Mouse (Mus musculus) MN1 (cell line): ENCODE measurements around the gene Ptpn12.

Experiments
- DNase-seq: peaks from one replicate; pipeline ENCODE4 v3.0.0-alpha.2; 2016; ENCODE audit warnings: low spot score

Ptpn12 gene

DNA sequence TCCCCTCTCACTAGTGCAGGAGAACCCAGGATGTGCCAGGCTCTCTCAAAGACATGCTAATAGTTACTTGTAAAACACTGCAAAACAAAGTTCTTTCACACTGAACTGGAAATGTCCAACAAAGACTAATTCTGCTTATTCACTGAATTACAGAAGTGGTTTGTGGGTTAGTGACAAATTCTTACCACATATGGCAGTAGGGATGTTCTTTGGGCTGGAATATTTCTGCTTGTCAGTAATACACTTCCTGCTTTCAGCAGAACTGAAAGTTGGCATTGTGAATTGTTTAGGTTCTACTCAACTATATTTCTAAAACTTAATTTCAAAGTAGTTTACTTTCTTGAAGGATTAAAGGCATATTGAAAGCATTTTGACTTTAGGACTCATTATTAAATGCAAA lies 25.5 kb downstream of the Ptpn12 start:
- DNase-seq = no peak

DNA sequence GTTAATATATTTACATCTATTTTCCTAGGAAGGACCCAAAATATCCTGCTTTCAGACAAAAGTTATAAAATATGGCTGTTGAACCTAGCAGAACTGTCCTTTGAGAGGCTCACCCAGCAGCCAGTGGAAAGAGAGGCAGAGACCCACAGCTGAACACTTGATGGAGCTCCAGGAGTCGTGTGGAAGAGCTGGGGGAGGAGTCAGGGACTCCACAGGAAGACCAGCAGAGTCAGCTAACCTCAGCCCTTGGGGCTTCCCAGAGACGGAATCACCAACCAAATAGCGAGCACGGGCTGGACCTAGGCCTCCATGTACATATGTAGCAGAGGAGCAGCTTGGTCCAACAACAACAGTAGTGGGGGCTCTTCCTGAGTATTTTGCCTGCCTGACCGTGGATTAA lies 38.6 kb downstream of the Ptpn12 start:
- no peak for DNase-seq

DNA sequence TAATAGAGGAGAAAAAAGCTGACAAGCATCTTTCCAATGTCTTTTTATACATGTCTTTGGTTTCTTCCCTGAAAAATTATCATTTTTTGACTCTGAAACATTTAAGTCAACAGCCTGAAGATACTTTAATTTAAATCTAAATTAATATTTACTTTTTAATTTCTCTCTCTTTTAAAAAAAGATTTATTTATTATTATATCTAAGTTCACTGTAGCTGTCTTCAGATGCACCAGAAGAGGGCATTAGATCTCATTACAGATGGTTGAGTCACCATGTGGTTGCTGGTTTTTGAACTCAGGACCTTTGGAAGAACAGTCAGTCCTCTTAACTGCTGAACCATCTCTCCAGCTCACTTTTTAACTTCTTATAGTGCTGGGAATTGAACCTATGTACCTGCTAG lies 44.8 kb downstream of the Ptpn12 start:
- DNase-seq = no peak

DNA sequence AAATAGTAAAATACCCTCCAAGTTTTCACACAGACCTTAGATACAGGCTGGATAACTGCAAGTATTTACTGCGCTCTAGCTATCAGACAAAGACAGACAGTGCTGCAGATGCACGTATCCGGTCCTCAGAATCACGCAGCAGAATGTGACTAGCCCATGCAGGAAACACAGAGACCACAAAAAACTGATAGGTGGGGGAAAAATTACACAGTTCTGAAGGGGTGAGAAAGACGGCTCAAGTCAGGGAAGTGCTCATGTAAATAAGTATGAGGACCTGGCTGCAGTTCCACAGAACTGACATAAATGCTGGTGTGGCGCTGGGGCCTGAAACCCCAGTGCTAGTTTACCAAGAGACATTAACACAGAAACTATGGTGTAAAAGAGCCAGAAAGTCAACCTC lies 53.0 kb downstream of the Ptpn12 start:
- no peak for DNase-seq

DNA sequence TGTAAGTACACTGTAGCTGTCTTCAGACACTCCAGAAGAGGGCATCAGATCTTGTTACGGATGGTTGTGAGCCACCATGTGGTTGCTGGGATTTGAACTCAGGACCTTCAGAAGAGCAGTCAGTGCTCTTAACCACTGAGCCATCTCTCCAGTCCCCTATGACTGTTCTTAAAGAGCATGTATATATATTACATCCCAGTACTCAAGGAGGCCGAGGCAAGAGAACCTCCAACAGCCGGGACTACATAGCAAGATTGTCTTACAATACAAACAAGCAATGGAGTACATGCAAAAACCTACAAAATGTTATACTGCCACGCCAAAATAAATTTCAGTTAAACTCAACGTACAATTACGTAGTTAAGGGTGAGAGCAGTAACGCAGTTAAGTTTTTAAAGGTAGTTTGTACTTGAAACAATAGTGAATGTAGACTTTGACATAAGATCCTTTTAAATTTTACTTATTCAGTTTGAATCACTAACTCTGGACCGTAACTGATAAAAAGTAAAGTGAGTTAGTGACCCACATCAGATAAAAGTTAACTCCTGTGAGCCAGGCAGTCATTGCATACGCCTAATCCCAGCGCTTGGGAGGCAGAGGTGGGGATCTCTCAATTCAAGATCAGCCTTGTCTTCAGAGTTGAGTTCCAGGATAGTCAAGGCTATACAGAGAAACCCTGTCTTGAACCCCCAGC lies 53.9 kb downstream of the Ptpn12 start:
- no peak for DNase-seq

DNA sequence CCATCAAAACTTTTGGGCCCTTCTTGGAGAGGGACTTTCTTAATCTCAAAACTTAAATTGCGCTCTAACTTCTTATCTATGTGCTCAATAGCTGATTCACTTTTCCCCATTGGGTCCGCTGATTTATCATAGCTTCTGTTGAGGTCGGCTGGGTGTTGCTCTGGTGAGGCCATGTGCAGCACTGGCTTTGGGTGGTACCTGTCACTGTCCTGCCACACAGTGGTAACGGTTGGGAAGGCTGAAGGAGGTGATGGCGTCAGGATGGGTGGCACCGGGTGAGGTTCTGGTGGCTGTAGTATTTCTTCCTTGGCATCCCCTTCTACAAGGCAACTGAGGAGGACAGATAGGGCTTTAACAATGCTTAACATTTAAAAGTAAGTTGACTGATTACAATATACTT lies 57.3 kb downstream of the Ptpn12 start:
- DNase-seq = no peak

DNA sequence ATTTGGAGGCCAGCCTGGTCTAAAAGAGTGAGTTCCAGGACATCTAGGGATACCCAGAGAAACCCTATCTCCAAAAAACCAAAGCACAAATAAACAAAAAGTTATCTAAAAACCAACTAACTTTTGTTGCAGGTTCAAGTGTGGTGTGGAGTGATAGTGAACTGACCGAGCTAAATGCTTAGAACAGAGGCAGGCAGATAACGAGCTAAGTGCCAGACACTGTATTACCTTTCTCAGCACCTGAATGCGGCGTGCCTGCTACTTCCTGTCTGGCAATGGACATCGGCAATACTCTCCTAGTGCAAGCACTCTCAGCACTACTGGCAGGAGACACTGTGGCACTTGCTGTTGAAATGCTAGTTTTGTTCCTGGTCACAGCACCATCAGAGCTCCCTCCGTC lies 58.2 kb downstream of the Ptpn12 start:
- DNase-seq = no peak

DNA sequence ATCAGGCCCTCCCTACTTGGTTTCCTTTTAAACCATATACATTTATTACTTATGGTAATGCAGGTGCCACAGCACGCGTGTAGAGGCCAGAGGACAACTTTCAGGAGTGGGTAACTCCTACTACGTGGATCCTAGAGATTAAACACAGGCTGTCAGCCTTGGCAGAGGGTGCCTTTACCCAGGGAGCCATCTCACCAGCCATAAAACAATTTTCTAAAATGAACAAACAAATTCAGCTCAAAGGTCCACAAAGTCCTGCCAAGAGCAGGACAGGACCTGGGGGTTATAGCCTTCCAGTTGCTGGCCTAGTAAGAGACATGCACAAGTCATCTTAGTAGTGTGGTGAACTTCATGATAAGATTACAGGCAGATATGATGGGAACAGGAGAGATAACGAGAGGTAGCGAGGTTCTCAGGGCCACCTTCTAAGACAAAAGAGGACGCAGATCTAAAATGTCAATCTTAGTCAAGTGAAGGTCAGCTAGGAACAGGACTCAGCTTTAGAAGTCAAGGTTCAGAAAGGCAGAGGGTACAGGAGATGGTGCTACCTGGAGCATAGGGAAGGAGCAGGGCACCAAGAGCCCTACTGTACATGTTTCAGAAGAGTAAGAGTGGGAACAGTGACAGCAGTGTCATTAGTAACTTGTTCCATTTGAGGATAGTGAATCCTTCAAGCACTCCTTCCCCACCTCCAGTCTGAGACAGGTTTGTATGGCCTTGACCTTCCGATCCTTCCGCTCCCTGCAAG lies 65.5 kb downstream of the Ptpn12 start:
- no peak for DNase-seq

DNA sequence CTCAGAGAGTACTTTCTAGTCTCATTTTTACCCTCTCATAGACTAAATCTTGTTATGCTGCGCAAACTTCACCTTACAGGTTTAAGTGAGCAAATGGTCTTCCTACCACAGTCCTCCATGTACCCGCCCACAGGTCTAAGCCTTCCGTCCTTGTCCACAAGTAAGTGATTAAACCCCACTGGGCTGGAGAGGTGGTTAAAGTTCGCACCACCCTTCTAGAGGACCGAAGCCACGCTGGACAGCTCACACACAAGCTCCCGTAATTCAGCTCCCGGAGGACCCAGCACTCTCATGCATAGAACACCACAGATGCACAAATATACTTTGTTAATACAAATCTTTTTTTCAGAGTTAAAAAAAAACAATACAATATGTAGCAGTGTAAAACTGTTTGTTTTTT lies 69.4 kb downstream of the Ptpn12 start:
- no peak for DNase-seq

DNA sequence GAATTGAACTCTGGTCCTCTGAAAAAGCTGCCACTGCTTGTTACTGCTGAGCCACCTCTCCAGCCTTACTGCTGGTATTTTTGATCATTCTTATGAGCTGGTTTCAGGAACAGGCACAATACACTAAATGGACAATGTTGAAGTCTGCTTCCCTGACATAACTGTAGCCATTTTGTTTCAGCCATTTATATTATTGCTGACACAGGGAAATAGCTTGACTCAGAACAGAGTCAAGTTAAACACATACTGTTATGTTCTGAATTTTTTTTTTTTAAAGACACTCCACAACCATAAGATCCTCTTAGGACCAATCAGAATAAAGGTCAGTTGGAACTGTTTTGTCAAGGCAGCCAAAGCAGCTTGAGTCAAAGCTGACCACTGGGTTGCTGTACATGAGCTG lies 72.2 kb downstream of the Ptpn12 start:
- DNase-seq = no peak

DNA sequence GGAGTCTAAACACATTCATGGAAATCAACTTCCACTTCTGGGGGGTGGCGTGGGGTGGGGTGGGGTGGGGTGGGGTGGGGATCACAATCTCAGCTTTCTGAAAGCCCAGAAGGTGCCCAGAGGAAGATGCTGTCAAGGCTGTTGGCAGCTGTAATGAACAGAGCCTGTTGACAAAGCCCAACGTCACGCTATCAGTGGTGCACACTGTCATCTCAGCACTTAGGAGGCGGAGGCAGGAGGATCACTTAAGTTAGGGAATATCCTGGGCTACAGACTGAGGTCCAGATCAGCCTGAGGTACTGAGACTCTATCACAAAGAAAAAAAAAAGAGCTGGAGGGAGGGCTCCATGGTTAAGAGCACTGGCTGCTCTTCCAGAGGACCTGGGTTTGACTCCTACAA lies 81.0 kb downstream of the Ptpn12 start:
- DNase-seq = no peak

DNA sequence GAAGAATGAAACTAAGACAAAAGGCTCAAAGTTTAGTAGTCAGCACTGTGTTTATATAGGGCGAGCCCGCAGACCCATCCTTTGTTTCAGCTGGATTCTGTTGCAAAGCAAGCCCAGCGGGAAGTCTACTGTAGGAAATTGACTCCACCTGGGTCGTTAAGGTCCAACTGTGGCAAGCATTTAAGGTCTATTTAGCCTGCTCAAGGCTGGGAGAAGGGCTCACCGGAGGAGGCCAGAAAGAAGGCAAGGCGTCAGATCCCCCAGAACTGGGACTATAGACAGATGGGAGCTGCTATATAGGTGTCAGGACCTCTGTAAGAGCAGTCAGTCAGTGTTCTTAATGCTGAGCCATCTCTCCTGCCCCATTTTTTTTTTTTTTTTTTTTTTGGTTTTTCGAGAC lies 81.7 kb downstream of the Ptpn12 start:
- no peak for DNase-seq

DNA sequence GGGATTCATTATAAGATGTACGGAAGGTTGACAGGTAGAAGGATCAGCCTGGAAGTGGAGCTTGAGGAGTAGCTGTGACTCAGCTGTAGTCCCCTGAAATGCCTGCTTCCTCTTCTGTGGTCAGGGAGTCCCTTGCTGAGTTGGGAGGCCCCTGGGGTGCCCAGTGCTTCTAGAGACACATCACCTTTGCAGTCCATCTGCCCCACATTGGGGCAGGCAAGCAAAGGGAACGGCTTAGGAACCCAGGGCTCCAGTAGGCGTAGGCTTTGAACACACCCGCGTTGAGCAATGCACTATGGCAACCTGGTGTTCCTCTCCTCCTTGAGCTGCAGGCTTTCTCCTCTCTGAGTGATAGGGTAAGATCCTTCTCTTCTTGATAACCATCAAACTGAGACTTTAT lies 82.6 kb downstream of the Ptpn12 start:
- DNase-seq = no peak

DNA sequence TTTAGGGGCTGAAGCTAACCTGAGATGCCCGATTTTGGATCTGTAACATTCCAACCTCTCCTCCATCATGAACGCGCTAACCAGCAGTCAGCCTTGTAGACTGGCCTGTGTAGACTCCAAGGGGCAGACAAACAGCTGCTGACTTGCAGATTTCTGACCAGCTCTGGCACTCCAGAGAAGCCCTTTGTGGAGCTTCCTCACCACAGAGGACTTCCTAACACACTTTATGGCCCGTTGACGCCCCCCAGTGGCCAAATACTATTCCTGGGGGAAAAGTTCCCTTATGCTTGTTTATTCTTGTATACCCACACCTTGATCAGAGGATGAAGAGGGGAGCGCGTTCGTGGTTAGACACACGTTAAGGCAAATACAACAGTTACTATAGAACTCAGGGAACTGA lies 86.7 kb downstream of the Ptpn12 start:
- peak; percentile 54 for DNase-seq

DNA sequence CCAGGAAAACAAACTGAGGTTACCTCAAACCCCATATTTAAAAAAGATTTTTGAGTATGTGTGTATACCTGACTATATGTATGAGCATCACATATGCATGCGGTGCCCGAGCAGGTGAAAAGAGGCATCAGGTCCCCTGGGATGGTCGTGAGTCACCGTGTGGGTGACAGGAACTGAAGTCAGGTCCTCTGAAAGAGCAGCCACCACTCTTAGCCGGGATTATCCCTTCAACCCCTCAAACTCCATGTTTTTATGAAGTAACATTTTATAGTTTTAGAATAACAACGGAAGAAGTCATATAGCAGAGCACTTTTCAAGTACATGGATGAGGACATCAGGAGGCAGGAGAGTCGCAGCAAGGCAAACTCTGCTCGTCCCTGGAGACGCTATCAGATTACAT lies 87.2 kb downstream of the Ptpn12 start:
- DNase-seq = no peak

DNA sequence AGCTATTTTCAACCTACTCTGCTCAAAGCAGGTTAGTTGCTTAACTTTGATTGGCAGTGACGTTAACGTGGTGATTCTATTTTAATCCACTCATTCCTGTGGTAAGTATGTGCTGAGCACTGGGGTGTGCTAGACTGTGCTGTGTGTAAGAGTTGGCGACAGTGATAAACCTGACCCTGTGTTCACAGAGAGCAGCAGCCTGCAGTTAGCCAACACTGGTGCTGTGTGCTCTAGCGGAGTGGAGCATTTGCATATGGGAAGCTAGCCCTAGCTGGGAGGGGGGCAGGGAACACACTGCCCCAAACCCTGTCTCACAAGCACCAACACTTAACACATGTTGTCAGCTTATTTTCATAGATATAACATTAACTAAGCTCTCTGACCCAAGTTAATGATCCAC lies 87.8 kb downstream of the Ptpn12 start:
- no peak for DNase-seq

DNA sequence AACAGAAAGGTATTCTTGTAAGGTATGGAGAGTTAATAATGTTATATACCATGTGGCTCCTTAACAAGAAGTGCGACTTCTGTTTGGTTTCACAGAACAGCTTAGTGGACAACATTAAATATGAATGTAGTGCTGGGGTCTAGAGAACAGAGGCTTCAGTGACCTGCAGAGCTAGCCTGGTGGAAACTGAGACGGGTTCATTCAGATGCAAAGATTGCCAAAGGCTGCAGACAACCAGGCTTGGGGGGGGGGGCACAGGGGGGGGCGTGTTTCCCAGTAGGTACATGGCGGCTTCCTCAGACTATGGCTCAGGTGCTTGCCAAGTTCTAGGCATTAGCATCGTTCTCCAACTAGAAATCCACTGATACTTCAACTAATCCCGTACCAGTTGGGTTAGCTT lies 91.3 kb downstream of the Ptpn12 start:
- no peak for DNase-seq

DNA sequence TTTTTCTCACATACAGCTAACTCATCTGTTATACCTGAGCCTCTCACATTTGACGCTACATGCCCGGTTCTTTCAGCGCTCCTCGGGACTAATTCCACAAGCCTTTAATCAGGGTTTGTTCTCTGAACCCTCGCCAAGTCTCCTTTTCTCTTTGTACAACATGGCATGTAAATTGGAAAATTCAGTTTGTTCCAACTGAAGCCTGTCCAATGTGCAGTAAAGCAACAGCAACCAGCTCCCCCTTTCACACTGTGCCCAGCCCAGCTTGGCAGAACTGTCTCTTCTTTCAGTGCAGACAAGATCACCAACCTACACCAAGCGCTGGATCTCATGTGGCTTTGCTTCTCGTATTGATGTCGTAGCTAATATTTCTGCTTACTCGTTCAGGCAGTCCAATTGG lies 92.4 kb downstream of the Ptpn12 start:
- no peak for DNase-seq

DNA sequence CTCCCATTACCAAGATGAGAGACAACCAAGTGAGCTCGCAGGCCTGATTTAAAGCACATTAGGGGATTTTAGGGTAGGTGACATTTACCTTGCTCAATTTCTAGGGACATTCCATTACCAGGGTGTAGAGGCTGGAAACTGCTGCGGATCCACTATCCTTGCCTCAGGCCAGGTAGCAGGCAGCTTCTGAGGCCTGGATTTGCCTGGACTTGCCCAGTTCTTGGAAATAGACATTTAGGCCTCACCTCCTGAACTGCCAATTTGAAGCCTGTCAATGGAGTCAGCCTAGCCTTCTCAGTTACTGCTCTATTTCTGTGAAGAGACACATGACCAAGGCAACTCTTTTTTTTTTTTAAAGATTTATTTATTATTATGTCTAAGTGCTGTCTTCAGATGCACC lies 94.8 kb downstream of the Ptpn12 start:
- no peak for DNase-seq

DNA sequence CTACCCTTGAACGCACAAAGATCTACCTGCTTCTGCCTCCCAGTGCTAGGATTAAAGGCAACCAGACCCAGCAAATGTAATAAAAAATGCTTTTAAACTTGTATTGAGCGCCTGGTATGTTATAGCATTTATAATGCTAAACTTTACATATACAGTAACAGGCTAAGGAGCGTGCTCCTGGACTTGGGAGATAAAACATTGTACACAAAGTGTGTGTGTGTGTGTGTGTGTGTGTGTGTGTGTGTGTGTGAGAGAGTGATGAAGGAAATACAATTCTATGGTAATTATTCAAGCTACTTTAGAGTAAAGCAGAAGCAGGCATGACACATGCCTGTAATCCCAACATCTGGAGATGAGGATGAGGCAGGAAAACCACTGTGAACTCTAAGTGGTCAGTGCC lies 99.4 kb downstream of the Ptpn12 start, which contains the start of gene Rsbn1l:
Gene Rsbn1l, minus strand, starts transcription at position 101 of the 400 bp plus-strand sequence.
- DNase-seq = no peak

DNA sequence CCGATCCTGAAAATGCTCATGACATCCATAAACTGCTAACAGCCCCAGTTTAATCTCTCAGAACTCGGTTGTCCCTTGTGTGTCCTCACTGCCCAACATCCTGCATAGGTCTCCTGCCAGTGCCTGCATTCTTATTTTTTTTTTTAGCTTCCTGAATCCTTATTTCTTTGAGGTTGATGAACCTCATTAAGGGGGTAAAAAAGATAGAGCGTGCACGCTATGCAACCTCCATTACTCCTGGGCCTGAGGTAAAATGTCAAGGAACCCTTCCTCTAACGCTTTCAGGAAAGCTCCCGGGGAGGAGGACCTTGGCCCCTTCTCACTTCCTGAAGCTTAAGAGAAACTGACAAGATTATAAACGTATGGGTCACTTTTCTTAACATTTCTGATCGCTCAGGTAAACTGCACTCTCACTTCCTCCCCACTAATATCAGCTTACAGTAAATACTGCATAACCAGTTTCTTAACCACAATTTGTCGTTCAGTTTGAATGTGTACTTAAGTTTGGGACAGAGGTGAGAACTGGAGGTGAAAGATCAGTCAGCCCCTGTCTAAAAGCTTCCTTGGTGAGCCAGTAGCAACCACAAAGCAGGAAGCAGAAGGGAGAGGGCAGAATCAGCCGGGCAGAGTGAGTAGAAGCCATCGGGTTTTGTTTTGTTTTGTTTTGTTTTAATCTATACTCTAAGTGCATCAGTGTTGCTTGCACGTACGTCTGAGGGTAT lies 100.4 kb downstream of the Ptpn12 start:
- no peak for DNase-seq

DNA sequence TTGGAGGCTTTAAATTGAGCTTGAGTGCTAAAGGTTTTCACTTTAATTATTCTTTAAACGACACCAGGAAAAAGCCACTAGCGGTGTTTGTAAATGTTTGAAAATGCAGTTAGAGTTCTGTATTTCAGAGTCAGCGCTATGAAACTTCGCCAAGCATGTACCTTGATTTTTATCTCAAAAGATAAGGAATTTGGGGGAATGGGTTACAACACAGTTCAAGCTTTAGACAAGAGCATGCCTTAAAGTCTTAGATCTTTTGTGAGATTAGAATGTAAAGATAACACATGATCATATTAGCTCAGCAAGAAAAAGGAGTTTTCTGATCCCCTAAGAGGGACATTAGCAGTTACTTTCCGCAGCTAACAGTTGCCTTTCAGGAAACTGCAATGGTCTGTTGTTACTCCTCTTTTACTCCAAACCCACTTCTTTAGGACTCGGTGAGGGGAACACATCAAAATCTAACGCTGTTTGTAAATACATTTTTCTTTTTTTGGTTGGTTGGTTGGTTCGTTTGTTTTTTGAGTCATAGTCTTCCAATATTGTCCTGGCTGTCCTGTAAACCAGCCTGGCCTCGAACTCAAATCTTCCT lies 103.3 kb downstream of the Ptpn12 start:
- no peak for DNase-seq
